Mouse (Mus musculus): ENCODE results near the gene Islr.

Islr gene

DNA sequence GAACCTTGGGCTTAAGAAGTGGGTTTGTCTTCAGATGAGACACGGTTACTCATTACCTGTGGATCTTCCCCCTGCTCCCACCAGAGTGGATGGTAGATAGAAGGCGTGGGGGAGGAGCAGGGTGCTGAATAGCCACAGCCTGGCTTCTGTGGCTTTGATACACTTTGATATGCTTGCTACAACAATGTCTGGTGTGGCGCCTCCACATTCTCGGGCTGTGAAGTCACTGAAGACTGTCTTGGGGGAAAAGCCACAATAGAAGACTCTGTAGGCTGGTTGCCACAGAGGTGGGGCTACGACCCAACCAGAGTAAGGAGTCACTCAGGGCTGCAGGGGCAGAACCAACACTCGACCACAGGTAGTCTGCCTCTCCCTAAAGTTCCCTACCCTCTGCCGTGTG lies 72.4 kb downstream of the Islr start:
- in situ Hi-C loops (cut with MboI; ENCODE audit: low pct_unique_long_range_greater_than_20kb in 1 of 2, low sequenced_read_pairs in 2 of 2, unreplicated experiment in 1 of 2) = no loop called here

DNA sequence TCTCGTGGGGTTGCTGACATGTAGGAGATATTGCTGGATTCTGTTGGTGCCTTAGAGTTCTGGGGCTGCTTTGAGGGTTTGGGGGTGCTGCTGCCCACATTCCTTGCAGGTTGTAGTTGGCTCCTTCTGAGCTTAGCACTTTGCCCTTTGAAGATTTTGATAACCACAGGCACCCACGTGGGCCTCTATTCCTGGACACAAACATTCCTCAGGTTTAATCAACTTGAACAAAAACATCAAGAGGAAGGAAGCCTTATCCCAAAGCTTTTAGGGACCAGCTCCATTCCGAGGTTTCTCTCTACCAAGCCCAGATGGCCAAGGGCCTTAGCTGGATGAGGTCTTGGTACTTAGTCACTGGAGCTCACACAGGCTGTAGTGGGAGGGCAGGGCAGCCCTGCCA lies 73.2 kb downstream of the Islr start:
- in situ Hi-C loops (cut with MboI; ENCODE audit: low pct_unique_long_range_greater_than_20kb in 1 of 2, low sequenced_read_pairs in 2 of 2, unreplicated experiment in 1 of 2) = no loop called here

DNA sequence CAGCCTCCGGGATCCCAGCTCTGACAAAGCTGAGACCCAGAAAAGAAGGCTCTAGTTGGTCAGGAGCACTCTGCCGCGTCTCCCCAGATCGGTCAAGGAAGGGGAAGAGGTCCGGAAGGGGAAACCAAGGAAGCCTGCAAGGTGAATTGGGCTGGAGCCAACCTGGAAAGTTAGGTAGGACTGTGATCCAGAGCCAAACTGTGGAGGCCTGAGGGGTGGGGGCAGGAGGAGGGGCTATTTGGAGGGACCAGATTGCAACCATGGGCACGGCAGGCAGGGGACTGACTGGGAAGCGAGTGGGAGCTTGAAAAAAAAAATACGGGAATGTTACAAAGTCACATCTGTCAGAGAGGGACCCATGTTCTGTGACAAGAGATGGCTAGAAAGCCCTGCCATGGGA lies 74.6 kb downstream of the Islr start:
- in situ Hi-C loops (cut with MboI; ENCODE audit: low pct_unique_long_range_greater_than_20kb in 1 of 2, low sequenced_read_pairs in 2 of 2, unreplicated experiment in 1 of 2) = no loop called here

DNA sequence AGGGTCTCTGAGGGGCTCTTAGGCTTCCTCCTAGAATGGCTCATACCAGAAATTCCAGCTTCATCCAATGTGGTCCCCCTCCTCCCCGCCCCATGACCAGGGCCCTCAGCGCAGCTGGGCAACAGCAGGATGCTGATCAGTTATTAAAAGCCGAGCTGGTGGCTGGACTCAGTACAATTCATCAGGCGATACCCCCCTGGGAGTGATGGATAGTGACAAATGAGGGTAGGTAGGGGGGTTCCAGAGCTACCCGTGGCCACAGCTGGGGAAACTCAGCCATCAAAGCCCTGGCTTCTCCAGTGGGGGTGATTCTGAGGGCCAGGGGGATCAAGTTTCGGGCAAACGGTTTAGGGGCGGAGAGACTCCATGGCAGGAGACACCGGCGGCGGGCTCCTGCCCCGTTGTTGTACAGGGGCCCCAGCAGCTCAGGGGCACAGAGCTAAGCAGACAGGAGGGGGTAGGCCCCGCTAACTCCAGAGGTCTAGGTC lies 75.1 kb downstream of the Islr start:
- in situ Hi-C loops (cut with MboI; ENCODE audit: low pct_unique_long_range_greater_than_20kb in 1 of 2, low sequenced_read_pairs in 2 of 2, unreplicated experiment in 1 of 2) = no loop called here

DNA sequence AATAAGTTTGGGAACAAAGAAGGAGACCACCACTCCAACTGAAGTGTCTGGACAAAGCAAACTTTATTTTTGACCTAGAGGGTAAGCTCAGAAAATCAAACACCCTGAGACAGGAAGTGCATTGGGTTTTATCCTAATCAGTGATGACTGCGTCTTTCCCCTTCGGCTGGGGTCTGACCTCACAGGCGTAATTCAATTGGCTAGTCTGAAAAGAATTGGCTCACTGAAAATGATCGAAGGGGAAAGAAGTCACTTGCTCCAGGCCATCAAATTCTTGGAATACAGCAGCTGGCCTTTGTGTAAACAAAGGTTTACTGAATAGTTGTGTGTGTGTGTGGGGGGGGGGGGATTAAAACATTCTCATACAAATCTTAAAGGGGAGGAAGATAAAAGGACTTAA lies 78.3 kb downstream of the Islr start:
- in situ Hi-C loops (cut with MboI; ENCODE audit: low pct_unique_long_range_greater_than_20kb in 1 of 2, low sequenced_read_pairs in 2 of 2, unreplicated experiment in 1 of 2) = no loop called here

DNA sequence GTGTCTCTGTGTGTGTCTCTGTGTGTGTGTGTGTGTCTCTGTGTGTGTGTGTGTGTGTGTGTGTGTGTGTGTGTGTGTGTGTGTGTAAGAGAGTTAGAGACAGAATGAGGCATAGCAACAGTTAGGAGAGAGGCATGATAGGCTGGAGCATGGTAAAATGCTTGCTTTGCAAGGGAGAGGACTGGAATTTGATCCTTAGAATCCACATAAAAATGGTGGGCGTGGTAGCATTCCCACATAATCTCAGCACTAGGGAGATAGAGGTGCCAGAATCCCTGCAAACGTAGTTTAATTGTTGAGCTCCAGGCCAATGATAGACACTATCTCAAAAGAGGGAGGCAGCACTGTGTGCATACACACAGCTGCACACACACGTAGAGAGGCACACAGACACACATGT lies 79.0 kb downstream of the Islr start:
- in situ Hi-C loops (cut with MboI; ENCODE audit: low pct_unique_long_range_greater_than_20kb in 1 of 2, low sequenced_read_pairs in 2 of 2, unreplicated experiment in 1 of 2) = no loop called here

DNA sequence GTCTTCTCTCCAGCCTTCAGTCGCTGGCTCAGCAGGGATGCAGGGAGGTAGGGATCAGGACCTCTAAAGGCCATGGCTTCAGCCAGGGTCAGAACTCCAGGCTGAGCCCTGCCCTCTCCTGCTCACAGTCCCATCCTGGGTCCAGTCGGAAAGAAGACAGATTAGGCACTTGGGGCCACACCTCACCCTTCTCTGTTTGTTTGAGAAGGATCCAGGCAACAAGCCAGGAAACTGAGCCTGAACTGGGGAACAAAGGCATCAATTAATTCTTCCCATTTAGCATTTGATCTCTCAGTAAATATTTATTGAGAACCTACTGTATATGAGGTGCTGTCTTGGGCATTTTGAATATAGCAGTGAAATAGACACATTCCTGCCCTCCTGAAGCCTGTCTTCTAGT lies 85.4 kb downstream of the Islr start, which contains the start of gene Ccdc33:
Gene Ccdc33 (minus strand): TSS at position 153 of the 400 bp plus-strand sequence.
- in situ Hi-C loops (cut with MboI; ENCODE audit: low pct_unique_long_range_greater_than_20kb in 1 of 2, low sequenced_read_pairs in 2 of 2, unreplicated experiment in 1 of 2) = no loop called here

DNA sequence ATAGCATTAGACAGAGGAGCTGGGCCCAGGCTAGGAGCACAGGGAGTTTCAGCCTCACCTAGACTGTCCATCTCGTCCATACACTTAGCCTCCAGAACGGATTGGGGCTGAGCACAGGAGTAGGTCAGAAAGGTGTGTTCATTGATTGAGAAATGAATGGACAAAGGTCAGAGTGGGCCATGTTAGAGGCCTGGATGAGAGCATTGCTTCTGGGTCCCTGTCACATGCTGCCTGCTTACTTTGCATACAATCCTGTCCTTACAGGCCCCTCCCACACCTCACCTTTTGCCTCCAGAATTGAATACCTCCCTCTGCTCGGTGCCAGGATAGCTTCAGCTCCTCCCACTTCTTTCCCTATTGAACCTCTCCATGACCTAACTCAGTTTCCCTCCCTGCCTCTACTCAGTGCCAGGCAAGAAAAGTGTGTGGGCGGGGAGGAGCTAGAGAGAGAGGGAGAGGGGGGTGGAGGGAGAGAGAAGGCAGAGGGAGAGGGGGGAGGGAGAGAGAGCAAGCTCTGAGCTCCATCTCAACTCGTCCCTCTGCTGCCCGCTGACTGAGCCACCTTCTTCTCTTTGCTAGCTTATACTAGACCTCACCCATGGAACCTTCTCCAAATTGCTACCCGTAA lies 88.0 kb downstream of the Islr start:
- in situ Hi-C loops (cut with MboI; ENCODE audit: low pct_unique_long_range_greater_than_20kb in 1 of 2, low sequenced_read_pairs in 2 of 2, unreplicated experiment in 1 of 2) = no loop called here

DNA sequence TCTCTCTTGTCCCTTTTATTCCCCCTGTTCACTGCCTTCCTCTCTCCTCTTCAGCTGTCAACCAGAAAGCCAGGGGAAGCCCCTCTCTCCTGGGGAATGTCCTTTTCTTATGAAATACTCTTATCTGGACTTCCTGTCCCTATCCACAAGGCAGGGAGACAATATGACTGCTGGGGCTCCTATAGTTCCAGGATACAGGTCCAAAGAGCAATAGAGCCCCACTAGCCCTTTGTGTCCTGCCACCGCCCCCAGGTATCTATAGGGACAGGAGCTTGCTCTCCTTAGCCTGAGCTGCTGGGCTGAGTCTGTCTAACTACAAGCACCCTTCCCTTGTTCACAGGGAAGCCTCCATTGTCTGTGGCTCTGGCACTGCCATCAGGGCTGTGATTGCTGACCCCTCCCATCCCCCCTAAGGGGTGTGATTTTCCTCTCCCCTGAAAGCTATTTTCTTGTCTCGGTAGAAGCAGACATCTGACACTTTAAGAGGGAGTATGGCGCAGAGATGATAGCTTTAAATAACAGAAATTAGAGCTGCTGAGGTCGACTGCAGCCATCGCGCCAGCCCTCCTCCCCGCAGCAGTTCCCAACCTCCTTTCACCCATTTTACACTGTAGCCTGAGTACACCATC lies 88.7 kb downstream of the Islr start:
- in situ Hi-C loops (cut with MboI; ENCODE audit: low pct_unique_long_range_greater_than_20kb in 1 of 2, low sequenced_read_pairs in 2 of 2, unreplicated experiment in 1 of 2) = no loop called here

DNA sequence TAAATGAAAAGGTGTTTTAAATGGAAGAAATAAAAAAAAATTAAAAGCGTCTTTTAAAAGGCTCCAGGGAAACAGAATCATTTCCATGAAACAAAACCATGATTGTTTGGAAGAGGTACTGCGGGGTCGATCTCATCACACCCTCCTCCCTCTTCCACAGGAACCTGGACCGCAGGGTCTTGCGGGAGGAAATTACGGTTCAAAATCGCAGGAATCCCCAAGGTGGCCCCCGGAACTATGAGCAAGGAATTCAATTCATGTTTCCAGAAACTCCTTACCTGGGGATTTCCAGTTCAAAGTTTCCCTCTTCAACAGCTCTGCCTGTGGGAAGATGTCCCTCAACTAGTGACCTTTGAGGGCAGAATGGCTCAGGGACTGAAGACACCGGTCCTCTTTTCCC lies 90.1 kb downstream of the Islr start:
- in situ Hi-C loops (cut with MboI; ENCODE audit: low pct_unique_long_range_greater_than_20kb in 1 of 2, low sequenced_read_pairs in 2 of 2, unreplicated experiment in 1 of 2) = no loop called here

DNA sequence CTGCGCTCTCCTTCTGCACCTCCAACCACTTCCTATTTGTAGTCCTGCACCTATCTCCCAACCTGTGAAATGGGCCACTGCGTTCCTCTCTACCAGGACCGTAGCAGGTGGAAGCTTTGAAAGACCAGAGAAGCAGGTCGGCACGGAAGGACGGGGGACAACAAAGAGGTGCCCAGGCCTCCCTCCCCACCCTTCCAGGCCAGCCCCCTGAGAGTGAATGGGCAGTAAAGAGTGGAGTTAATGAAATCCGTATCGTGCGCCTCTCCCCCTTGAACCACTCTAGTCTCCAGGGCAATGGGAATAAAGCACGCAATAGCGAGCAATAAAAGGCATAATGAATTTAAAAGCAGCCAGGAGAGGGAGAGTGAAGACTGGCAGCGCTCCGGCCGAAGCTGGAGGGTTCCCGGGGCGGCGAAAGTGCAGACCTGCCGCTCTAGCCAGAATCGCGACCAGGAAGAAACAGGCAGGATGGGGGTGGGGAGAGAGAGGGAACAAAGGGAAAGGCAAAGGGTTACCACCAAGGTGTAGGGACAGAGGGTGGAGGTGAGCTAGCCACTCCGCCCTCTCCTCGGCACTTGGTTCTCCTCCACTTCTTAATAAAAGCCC lies 90.7 kb downstream of the Islr start:
- in situ Hi-C loops (cut with MboI; ENCODE audit: low pct_unique_long_range_greater_than_20kb in 1 of 2, low sequenced_read_pairs in 2 of 2, unreplicated experiment in 1 of 2) = no loop called here

DNA sequence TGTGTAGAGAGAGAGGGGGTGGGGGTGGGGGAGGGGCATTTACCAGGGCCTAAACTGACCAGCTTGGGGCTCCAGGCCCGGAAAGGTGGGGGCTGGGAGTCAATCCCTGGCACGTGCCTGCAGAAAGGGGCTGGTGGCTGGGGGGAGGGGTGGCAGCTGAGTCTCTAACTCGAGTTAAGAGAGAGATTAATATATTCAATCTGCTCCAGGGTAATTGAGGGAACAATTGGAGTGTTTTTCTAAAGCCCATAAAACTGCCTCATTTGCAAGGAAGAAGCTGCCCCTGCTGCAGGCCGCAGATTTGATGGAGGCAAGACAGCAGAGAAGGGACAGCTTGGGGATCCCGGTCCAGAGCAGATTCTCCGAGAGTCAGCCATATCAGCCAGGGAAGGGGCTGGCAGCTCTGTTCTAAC lies 91.2 kb downstream of the Islr start:
- in situ Hi-C loops (cut with MboI; ENCODE audit: low pct_unique_long_range_greater_than_20kb in 1 of 2, low sequenced_read_pairs in 2 of 2, unreplicated experiment in 1 of 2) = no loop called here

DNA sequence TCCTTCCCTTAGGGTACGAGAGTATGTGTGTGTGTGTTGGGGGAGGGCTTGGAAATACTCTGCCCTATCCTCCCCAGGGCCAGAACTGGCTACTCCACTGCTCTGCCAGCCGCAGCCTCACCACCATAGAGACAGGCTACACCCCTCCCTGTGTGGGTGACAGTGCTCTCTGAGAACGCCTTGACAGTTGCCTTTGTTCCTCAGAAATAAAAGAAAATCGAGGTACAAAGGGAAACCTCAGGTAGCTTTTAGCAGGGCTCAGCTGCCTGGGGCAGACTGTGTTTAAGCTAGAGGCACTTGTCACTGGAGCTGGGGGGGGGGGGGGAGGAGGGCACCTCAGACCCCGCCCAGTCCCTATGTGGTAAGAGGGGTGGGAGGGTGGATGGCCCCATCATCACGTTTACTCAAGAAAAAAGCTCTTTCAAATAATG lies 91.8 kb downstream of the Islr start:
- in situ Hi-C loops (cut with MboI; ENCODE audit: low pct_unique_long_range_greater_than_20kb in 1 of 2, low sequenced_read_pairs in 2 of 2, unreplicated experiment in 1 of 2) = no loop called here

DNA sequence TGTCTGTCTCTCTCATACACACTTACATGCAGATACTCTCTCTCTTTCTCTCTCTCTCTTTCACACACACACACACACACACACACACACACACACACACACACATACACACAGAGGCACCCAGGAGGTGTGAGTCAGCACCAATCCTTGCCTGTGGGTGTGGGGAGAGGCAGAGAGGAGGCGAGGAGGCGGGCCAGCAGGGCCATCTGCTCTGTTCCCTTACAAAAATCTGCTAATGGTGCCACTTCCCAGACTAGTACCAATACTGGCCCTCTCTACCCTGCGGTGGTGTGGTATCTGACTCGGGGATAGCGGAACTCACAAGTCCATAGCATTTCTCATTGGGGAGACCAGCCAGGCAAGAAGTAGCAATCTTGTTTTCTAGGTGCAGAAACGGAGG lies 92.7 kb downstream of the Islr start:
- in situ Hi-C loops (cut with MboI; ENCODE audit: low pct_unique_long_range_greater_than_20kb in 1 of 2, low sequenced_read_pairs in 2 of 2, unreplicated experiment in 1 of 2) = no loop called here

DNA sequence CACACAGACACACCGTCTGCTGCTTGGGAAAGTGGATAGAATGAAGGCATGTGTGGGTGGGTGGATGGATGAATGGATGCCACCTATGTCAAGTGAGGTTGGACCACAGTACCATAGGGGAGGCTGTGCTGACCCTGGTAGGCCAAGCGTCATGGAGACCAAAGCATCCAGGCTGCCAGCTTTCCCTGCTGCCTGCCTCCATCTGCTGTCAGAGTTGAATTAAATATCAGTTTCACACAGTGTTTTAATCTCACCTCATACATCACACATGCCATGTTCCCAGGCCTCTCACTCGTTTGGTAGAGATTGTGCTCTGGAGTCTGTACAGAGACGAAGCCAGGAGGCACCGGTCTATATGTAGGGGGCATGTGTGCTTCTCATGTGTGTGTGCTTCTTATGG lies 93.3 kb downstream of the Islr start:
- in situ Hi-C loops (cut with MboI; ENCODE audit: low pct_unique_long_range_greater_than_20kb in 1 of 2, low sequenced_read_pairs in 2 of 2, unreplicated experiment in 1 of 2) = no loop called here

DNA sequence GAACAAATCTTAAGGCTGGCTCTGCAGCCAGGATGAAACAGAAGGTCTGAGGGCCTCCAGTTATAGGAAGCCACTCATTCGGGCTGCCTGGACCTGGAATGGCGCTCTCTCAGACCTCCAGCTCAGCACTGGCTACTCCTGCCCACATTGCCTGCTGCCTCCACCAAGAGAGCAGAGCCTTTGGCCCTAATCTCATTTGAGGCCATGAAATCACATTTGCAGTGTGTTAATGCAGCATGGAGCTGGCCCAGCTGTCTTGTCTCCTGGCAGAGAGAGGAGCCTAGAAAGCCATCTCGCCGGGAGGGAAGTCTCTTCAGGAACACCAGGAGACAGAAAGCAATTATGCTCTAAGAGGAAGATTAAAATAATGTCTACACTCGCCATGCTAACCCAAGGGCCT lies 96.6 kb downstream of the Islr start:
- in situ Hi-C loops (cut with MboI; ENCODE audit: low pct_unique_long_range_greater_than_20kb in 1 of 2, low sequenced_read_pairs in 2 of 2, unreplicated experiment in 1 of 2) = no loop called here

Measured in mouse embryonic stem cell (cell line).